Mouse (Mus musculus): ENCODE results near the gene Max.

The Max gene

GRCm38 (mm10) chr12:76961932-76962891 is at the start of gene Max:
Gene Max, minus strand, starts transcription at chr12:76962201.
- DNase-seq (ENCODE audit: low read depth): peak; percentile 95

- no peak for DNase-seq (ENCODE audit: low read depth)
Observed at GRCm38 (mm10) chr12:77011092-77011720, 49.2 kb upstream of the Max start.

GRCm38 (mm10) chr12:77009202-77010030 is 47.4 kb upstream of the Max start:
- no peak for DNase-seq (ENCODE audit: low read depth)

- DNase-seq (ENCODE audit: low read depth): no peak
Observed at GRCm38 (mm10) chr12:77004893-77005292, 42.9 kb upstream of the Max start.

- no peak for DNase-seq (ENCODE audit: low read depth)
Observed at GRCm38 (mm10) chr12:77002551-77003228, 40.7 kb upstream of the Max start.

- no peak for DNase-seq (ENCODE audit: low read depth)
Observed at GRCm38 (mm10) chr12:77001312-77001711, 39.3 kb upstream of the Max start.

GRCm38 (mm10) chr12:77000705-77001284 is 38.8 kb upstream of the Max start:
- DNase-seq (ENCODE audit: low read depth): no peak

- peak; percentile 65 for DNase-seq (ENCODE audit: low read depth)
Observed at GRCm38 (mm10) chr12:77000096-77000704, 38.2 kb upstream of the Max start.

GRCm38 (mm10) chr12:76994766-76995165 is 32.8 kb upstream of the Max start:
- no peak for DNase-seq (ENCODE audit: low read depth)

- no peak for DNase-seq (ENCODE audit: low read depth)
Observed at GRCm38 (mm10) chr12:76992891-76993529, 31.0 kb upstream of the Max start.

- no peak for DNase-seq (ENCODE audit: low read depth)
Observed at GRCm38 (mm10) chr12:76982818-76983471, 20.9 kb upstream of the Max start.

- DNase-seq (ENCODE audit: low read depth): no peak
Observed at GRCm38 (mm10) chr12:76979530-76979929, 17.5 kb upstream of the Max start.

- DNase-seq (ENCODE audit: low read depth): no peak
Observed at GRCm38 (mm10) chr12:76972669-76973068, 10.7 kb upstream of the Max start.

- DNase-seq (ENCODE audit: low read depth): no peak
Observed at GRCm38 (mm10) chr12:76972241-76972640, 10.2 kb upstream of the Max start.

- no peak for DNase-seq (ENCODE audit: low read depth)
Observed at GRCm38 (mm10) chr12:76971642-76972221, 9.7 kb upstream of the Max start.

GRCm38 (mm10) chr12:76965876-76966275 is 3.9 kb upstream of the Max start:
- DNase-seq (ENCODE audit: low read depth): no peak

GRCm38 (mm10) chr12:76965089-76965488 is 3.1 kb upstream of the Max start:
- no peak for DNase-seq (ENCODE audit: low read depth)

GRCm38 (mm10) chr12:76961052-76961931 is 709 bp downstream of the Max start:
- DNase-seq (ENCODE audit: low read depth): no peak

Data from c-Kit-positive CD71-negative TER-119-negative erythroid progenitor cells, embryonic 14.5 days (primary cell).